Mouse (Mus musculus): Measurements from ENCODE around the gene Bcam.

- TF ChIP-seq POLR2AphosphoS5 (IDR thresholded peaks at IDR 0.05; ENCODE audit: borderline replicate concordance, low read depth, low read length): no peak
- TF ChIP-seq CTCF (IDR thresholded peaks at IDR 0.05 in 2 of 3, conservative IDR thresholded peaks at IDR 0.05 in 1 of 3; ENCODE audit: control insufficient read depth in 1 of 3, insufficient read depth in 1 of 3, low read depth in 2 of 3, low read length in 3 of 3, poor library complexity in 1 of 3, severe bottlenecking in 1 of 3): no peak
- no peak for TF ChIP-seq ZC3H11A (IDR thresholded peaks at IDR 0.05; ENCODE audit: low read depth, low read length)
- no peak for TF ChIP-seq MAFK (IDR thresholded peaks at IDR 0.05; ENCODE audit: borderline replicate concordance, low read depth, low read length)
Measured at GRCm38 (mm10) chr7:19811114-19811513, 40.3 kb upstream of the Bcam start.
